ENCODE assay signal across 12 mouse cellular contexts in the genomic region with DNA sequence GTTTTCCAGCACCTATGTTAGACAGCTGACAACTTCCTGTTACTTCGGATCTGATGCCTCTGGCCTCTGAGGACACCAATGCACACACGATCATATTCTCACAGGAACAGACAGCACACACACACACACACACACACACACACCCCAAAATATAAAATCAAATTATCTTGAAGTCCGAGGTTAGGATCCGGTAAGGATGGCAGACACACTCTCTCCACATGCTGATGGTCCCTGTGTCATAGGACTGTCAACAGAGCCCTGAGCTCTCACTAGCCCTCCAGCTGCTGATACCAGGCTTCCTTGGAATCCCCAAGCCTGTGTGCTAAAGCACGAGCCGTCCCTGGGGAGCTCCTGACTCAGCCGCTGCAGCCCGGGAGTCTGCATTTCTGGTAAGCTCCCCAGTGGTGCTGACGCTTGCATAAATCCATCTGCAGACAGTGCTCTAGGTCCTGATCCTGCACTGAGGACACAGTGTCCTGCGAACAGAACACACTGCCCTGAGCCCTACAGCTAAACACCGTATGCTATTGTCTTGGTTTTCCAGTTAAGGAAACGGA.
DNase-seq lines count a peak whose midpoint lies in the region; TF ChIP-seq lines count a peak whose summit lies in the region.
"Had no signal": no experiment of that assay in that cellular context is flagged by ENCODE, and none has a peak within 500 bp of the region (broad histone marks: within the 10 kb centered on the region; RNA-seq: fewer than 3 reads in every experiment).

No protein-coding gene starts in this region.

- 83% methylated on average over 12 of the region's 12 CpGs for WGBS in kidney, adult 2 months

- H3K36me3 ChIP-seq in kidney, adult 2 months (ENCODE audit: control insufficient read depth, insufficient read depth, low read length) = no peaks in the 10 kb centered on the region
- no peaks in the 10 kb centered on the region for H3K36me3 ChIP-seq in C2C12 (ENCODE audit: control insufficient read depth, insufficient read depth)
- H3K36me3 ChIP-seq: heart, embryonic 13.5 days; hindbrain, embryonic 10.5 days; neural tube, embryonic 12.5 days had no signal

- DNase-seq in adrenal gland, postnatal 14 days = peak; percentile 45
- DNase-seq in adrenal gland, adult 18-20 months (ENCODE audit: low spot score in 2 of 2) = no peak
- DNase-seq in kidney, adult 2 months = peak; percentile 17
- DNase-seq in kidney, adult 11 months = no peak
- DNase-seq in heart, postnatal 14 days = peak; percentile 40 to 59
- no peak for DNase-seq in urinary bladder, adult 18-20 months (ENCODE audit: low spot score in 2 of 2)
- DNase-seq: cerebellum, postnatal 10 days; kidney, postnatal 4 days had no signal

- no peak for TF ChIP-seq POLR2A in kidney, adult 2 months (IDR thresholded peaks at IDR 0.05; ENCODE audit: low read depth, low read length)

- no peak for TF ChIP-seq CTCF in kidney, adult 2 months (conservative IDR thresholded peaks at IDR 0.05; ENCODE audit: insufficient read depth, insufficient read length, low read depth, low read length)
- TF ChIP-seq CTCF in C2C12 (IDR thresholded peaks at IDR 0.05; ENCODE audit: control insufficient read depth, insufficient read depth, insufficient read length) = no peak

- H3K27ac ChIP-seq in kidney, adult 2 months (ENCODE audit: insufficient read depth, low read depth, low read length) = no peak overlapping the region
- H3K27ac ChIP-seq: heart, embryonic 13.5 days; hindbrain, embryonic 10.5 days; neural tube, embryonic 12.5 days had no signal

- no peak overlapping the region for H3K4me3 ChIP-seq in kidney, adult 2 months (ENCODE audit: insufficient read depth, low read depth, low read length)
- no peak overlapping the region for H3K4me3 ChIP-seq in C2C12 (ENCODE audit: insufficient read depth, poor library complexity, severe bottlenecking)
- H3K4me3 ChIP-seq: heart, embryonic 13.5 days; hindbrain, embryonic 10.5 days; neural tube, embryonic 12.5 days had no signal

- no peaks in the 10 kb centered on the region for H3K4me1 ChIP-seq in kidney, adult 2 months (ENCODE audit: control insufficient read depth, insufficient read depth, low read length)
- H3K4me1 ChIP-seq: heart, embryonic 13.5 days; hindbrain, embryonic 10.5 days; neural tube, embryonic 12.5 days had no signal

- no peak overlapping the region for H3ac ChIP-seq in C2C12 (ENCODE audit: control insufficient read depth, insufficient read length, low read depth)

- intact Hi-C loops in heart, postnatal 14 days (cut with DNase I) = no loop called here

- no peaks in the 10 kb centered on the region for H3K79me3 ChIP-seq in C2C12 (ENCODE audit: low read depth)

- H3K79me2 ChIP-seq in C2C12 (ENCODE audit: control insufficient read depth, insufficient read depth) = no peaks in the 10 kb centered on the region

- H3K27me3 ChIP-seq in kidney, adult 2 months (replicated peaks; ENCODE audit: control insufficient read depth, insufficient read depth, low read length) = no peaks in the 10 kb centered on the region
- H3K27me3 ChIP-seq in C2C12 (ENCODE audit: control insufficient read depth, insufficient read depth, insufficient read length) = no peaks in the 10 kb centered on the region
- H3K27me3 ChIP-seq: neural tube, embryonic 12.5 days had no signal

TF ChIP-seq in C2C12, 6 proteins besides CTCF, POLR2A, EP300 and RAD21:
- no peak for TF ChIP-seq MYOG (IDR thresholded peaks at IDR 0.05; ENCODE audit: control insufficient read depth, extremely low read depth, insufficient read length)
- TF ChIP-seq MYOD1 (IDR thresholded peaks at IDR 0.05; ENCODE audit: control insufficient read depth, insufficient read length, low read depth) = peak; percentile 39
- TF ChIP-seq MAX (IDR thresholded peaks at IDR 0.05) = peak; percentile 64
- TF ChIP-seq CEBPB (IDR thresholded peaks at IDR 0.05; ENCODE audit: low read depth) = no peak
- TF ChIP-seq USF1 (IDR thresholded peaks at IDR 0.05; ENCODE audit: low read depth) = no peak
- peak; percentile 75 for TF ChIP-seq FOSL1 (IDR thresholded peaks at IDR 0.05; ENCODE audit: insufficient read depth, low read length, poor library complexity, severe bottlenecking)

Comparison
In these comparisons a context has a peak if more than half of its experiments do, and no peak if none do; other contexts are left out.
1. DNase-seq: peak in adrenal gland, postnatal 14 days (single experiment), kidney, adult 2 months (single experiment) and heart, postnatal 14 days (2 of 2); none in adrenal gland, adult 18-20 months (0 of 2), kidney, adult 11 months (single experiment) and urinary bladder, adult 18-20 months (0 of 2).